Mouse (Mus musculus): ENCODE measurements around the gene 1700016H13Rik.

GRCm38 (mm10) chr5:103702527-103702926, 46.7 kb upstream of the 1700016H13Rik start:
- TF ChIP-seq CTCF (IDR thresholded peaks at IDR 0.05; ENCODE audit: extremely low read depth, insufficient read depth, insufficient read length, insufficient replicate concordance), result no peak
- no peak for TF ChIP-seq POLR2A (IDR thresholded peaks at IDR 0.05; ENCODE audit: low read depth, low read length)

Measured in spleen, adult 2 months (tissue).